29 mouse cellular contexts compared by ENCODE assay signal in genomic region chr9:96523148-96523547, GRCm38 (mm10). TPM values are rescaled to one million over a fixed set of nuclear protein-coding genes. Genes with fewer than 3 reads are reported as not detected.
DNase-seq lines count a peak whose midpoint lies in the region; ATAC-seq and TF ChIP-seq lines count a peak whose summit lies in the region.
"Had no signal": no experiment of that assay in that cellular context is flagged by ENCODE, and none has a peak within 500 bp of the region (broad histone marks: within the 10 kb centered on the region; RNA-seq: fewer than 3 reads in every experiment).

No protein-coding gene starts in this region.

- no peak for TF ChIP-seq EP300 in lung, postnatal 0 days (IDR thresholded peaks at IDR 0.05)

- POLR2A ChIA-PET in Patski (lab: Charles Lee) = interaction anchor here (0.6 kb wide), 1 partner anchor 315 kb away, joined by 5 read pairs; no protein-coding TSS in a partner anchor

- H3K4me3 ChIP-seq in kidney, postnatal 0 days (replicated peaks; ENCODE audit: low read depth, low read length) = no peak overlapping the region
- H3K4me3 ChIP-seq in lung, postnatal 0 days (ENCODE audit: low read depth, low read length) = no peak overlapping the region
- H3K4me3 ChIP-seq in forebrain, embryonic 12.5 days (replicated peaks) = no peak overlapping the region
- no peak overlapping the region for H3K4me3 ChIP-seq in forebrain, embryonic 13.5 days
- H3K4me3 ChIP-seq: embryonic facial prominence, embryonic 13.5 days; erythroblast, embryonic 14.5 days; heart, embryonic 12.5 days; hindbrain, embryonic 10.5 days; limb, embryonic 12.5 days; liver, embryonic 13.5 days; neural tube, embryonic 15.5 days had no signal

- H3K9me3 ChIP-seq in kidney, postnatal 0 days (replicated peaks; ENCODE audit: low read length) = no peaks in the 10 kb centered on the region
- no peaks in the 10 kb centered on the region for H3K9me3 ChIP-seq in lung, postnatal 0 days (ENCODE audit: low read length)
- H3K9me3 ChIP-seq in forebrain, embryonic 12.5 days = no peaks in the 10 kb centered on the region
- 0 out of 2 replicates have a peak, but pooled peaks cover 4% of the 10 kb centered on the region for H3K9me3 ChIP-seq in forebrain, embryonic 13.5 days (replicated peaks)
- H3K9me3 ChIP-seq: embryonic facial prominence, embryonic 13.5 days; heart, embryonic 12.5 days; hindbrain, embryonic 10.5 days; limb, embryonic 12.5 days; liver, embryonic 13.5 days; neural tube, embryonic 15.5 days had no signal

- WGBS in kidney, postnatal 0 days = 91% methylated on average over 5 of the region's 5 CpGs
- 87% methylated on average over 5 of the region's 5 CpGs for WGBS in lung, postnatal 0 days
- WGBS in forebrain, embryonic 12.5 days = 90% methylated on average over 5 of the region's 5 CpGs
- WGBS in forebrain, embryonic 13.5 days = 89% methylated on average over 5 of the region's 5 CpGs

- H3K36me3 ChIP-seq in kidney, postnatal 0 days (ENCODE audit: insufficient read depth, low read length) = no peaks in the 10 kb centered on the region
- H3K36me3 ChIP-seq in lung, postnatal 0 days (ENCODE audit: insufficient read depth, low read length) = no peaks in the 10 kb centered on the region
- H3K36me3 ChIP-seq in forebrain, embryonic 12.5 days (replicated peaks) = no peaks in the 10 kb centered on the region
- no peaks in the 10 kb centered on the region for H3K36me3 ChIP-seq in forebrain, embryonic 13.5 days (ENCODE audit: poor library complexity, severe bottlenecking)
- H3K36me3 ChIP-seq: embryonic facial prominence, embryonic 13.5 days; heart, embryonic 12.5 days; hindbrain, embryonic 10.5 days; limb, embryonic 12.5 days; liver, embryonic 13.5 days; neural tube, embryonic 15.5 days had no signal

- TF ChIP-seq CTCF in kidney, postnatal 0 days (IDR thresholded peaks at IDR 0.05; ENCODE audit: low read depth) = peak; percentile 32; the same call in 1 of the 2 replicates
- TF ChIP-seq CTCF in lung, postnatal 0 days (IDR thresholded peaks at IDR 0.05) = 0 out of 2 replicates have a peak, but pooled peaks have one; percentile 11
- peak; percentile 51 for TF ChIP-seq CTCF in Patski (IDR thresholded peaks at IDR 0.05)

- no peak overlapping the region for H3K4me2 ChIP-seq in kidney, postnatal 0 days (ENCODE audit: low read length)
- no peak overlapping the region for H3K4me2 ChIP-seq in lung, postnatal 0 days (replicated peaks; ENCODE audit: low read depth, low read length)
- no peak overlapping the region for H3K4me2 ChIP-seq in forebrain, embryonic 12.5 days
- no peak overlapping the region for H3K4me2 ChIP-seq in forebrain, embryonic 13.5 days
- H3K4me2 ChIP-seq: embryonic facial prominence, embryonic 13.5 days; heart, embryonic 12.5 days; limb, embryonic 12.5 days; liver, embryonic 13.5 days; midbrain, embryonic 11.5 days; neural tube, embryonic 15.5 days had no signal

- no peak overlapping the region for H3K27ac ChIP-seq in kidney, postnatal 0 days
- no peak overlapping the region for H3K27ac ChIP-seq in lung, postnatal 0 days (ENCODE audit: low read length)
- no peak overlapping the region for H3K27ac ChIP-seq in forebrain, embryonic 12.5 days
- H3K27ac ChIP-seq in forebrain, embryonic 13.5 days = no peak overlapping the region
- H3K27ac ChIP-seq: embryonic facial prominence, embryonic 13.5 days; hindbrain, embryonic 10.5 days; limb, embryonic 12.5 days; liver, embryonic 13.5 days; neural tube, embryonic 15.5 days had no signal

- H3K4me1 ChIP-seq in kidney, postnatal 0 days (replicated peaks; ENCODE audit: insufficient read depth, low read length) = no peaks in the 10 kb centered on the region
- H3K4me1 ChIP-seq in lung, postnatal 0 days (ENCODE audit: insufficient read depth, low read depth, low read length) = no peaks in the 10 kb centered on the region
- H3K4me1 ChIP-seq in forebrain, embryonic 12.5 days = 0 out of 2 replicates have a peak, but pooled peaks cover 5% of the 10 kb centered on the region
- peaks cover 5% of the 10 kb centered on the region; the same call in 1 of the 2 replicates for H3K4me1 ChIP-seq in forebrain, embryonic 13.5 days
- H3K4me1 ChIP-seq: embryonic facial prominence, embryonic 13.5 days; heart, embryonic 12.5 days had no signal

- DNase-seq in kidney, postnatal 0 days (ENCODE audit: low spot score) = no peak
- no peak for DNase-seq in kidney, adult 18-20 months
- no peak for DNase-seq in lung, postnatal 0 days (ENCODE audit: low spot score)
- no peak for DNase-seq in lung, postnatal 14 days
- DNase-seq in Patski (ENCODE audit: low read depth, low spot score) = no peak
- DNase-seq: adrenal gland, postnatal 10 days; cerebellum, adult 2 months; cerebellum, postnatal 36 days; embryo, embryonic 11 days; heart, postnatal 10 days; liver, embryonic 13.5 days; right cerebral cortex, adult 18-20 months had no signal

- H3K9ac ChIP-seq in kidney, postnatal 0 days (ENCODE audit: low read depth, low read length) = no peak overlapping the region
- H3K9ac ChIP-seq in lung, postnatal 0 days (replicated peaks; ENCODE audit: low read depth) = no peak overlapping the region
- no peak overlapping the region for H3K9ac ChIP-seq in forebrain, embryonic 12.5 days
- no peak overlapping the region for H3K9ac ChIP-seq in forebrain, embryonic 13.5 days
- H3K9ac ChIP-seq: embryonic facial prominence, embryonic 13.5 days; heart, embryonic 12.5 days; limb, embryonic 12.5 days; liver, embryonic 13.5 days; neural tube, embryonic 15.5 days had no signal

- ATAC-seq in kidney, postnatal 0 days (replicated peaks; ENCODE audit: low FRiP score, low read depth) = no peak
- no peak for ATAC-seq in lung, postnatal 0 days
- ATAC-seq in Patski = no peak
- ATAC-seq in forebrain, embryonic 12.5 days (ENCODE audit: low FRiP score) = no peak
- ATAC-seq in forebrain, embryonic 13.5 days = no peak
- ATAC-seq: forebrain, embryonic 14.5 days; hindbrain, embryonic 16.5 days; intestine, embryonic 16.5 days had no signal

- in situ Hi-C loops in Patski (cut with MboI; ENCODE audit: low pct_unique_long_range_greater_than_20kb) = no loop called here

- CTCF ChIA-PET in Patski (lab: Charles Lee) = interaction anchor here (1.5 to 1.6 kb wide), 3 partner anchors 12 to 26 kb away, joined by 3 to 5 read pairs (median 3); no protein-coding TSS in a partner anchor

- H3K27me3 ChIP-seq in kidney, postnatal 0 days (ENCODE audit: insufficient read depth, low read length) = no peaks in the 10 kb centered on the region
- no peaks in the 10 kb centered on the region for H3K27me3 ChIP-seq in lung, postnatal 0 days (replicated peaks; ENCODE audit: insufficient read depth, low read length)
- no peaks in the 10 kb centered on the region for H3K27me3 ChIP-seq in Patski
- peaks cover 3% of the 10 kb centered on the region; the same call in 1 of the 2 replicates for H3K27me3 ChIP-seq in forebrain, embryonic 12.5 days
- no peaks in the 10 kb centered on the region for H3K27me3 ChIP-seq in forebrain, embryonic 13.5 days
- H3K27me3 ChIP-seq: embryonic facial prominence, embryonic 13.5 days; heart, embryonic 12.5 days; limb, embryonic 12.5 days; liver, embryonic 13.5 days; neural tube, embryonic 15.5 days had no signal

RNA-seq across cellular contexts. Expression of gene Gm28729, which starts 1.9 kb away (rescaled TPM):
- 0.09 TPM in 1 of 2 replicates, not detected in the other for polyA plus RNA-seq in kidney, postnatal 0 days (2015; fragmentation: Nextera tagmentation; extraction: Ambion mirVana)
- 2.7 and 4.4 TPM in 2 replicates for polyA plus RNA-seq in lung, postnatal 0 days (2015; fragmentation: Nextera tagmentation; extraction: Ambion mirVana)
- polyA plus RNA-seq in Patski (2021) = not detected
- 0.13 and 0.15 TPM in 2 replicates for polyA plus RNA-seq in forebrain, embryonic 12.5 days (2016; fragmentation: Nextera tagmentation; extraction: Ambion mirVana)
- polyA plus RNA-seq in forebrain, embryonic 13.5 days (2015; fragmentation: Nextera tagmentation; extraction: Ambion mirVana) = 0.10 and 0.14 TPM in 2 replicates
- polyA plus RNA-seq: C2C12; embryonic facial prominence, embryonic 13.5 days; erythroblast, embryonic 14.5 days; heart, embryonic 12.5 days; intestine, embryonic 16.5 days; kidney, embryonic 16.5 days; limb, embryonic 12.5 days; liver, embryonic 13.5 days; midbrain, embryonic 11.5 days; neural tube, embryonic 15.5 days; small intestine, adult 2 months; stomach, embryonic 16.5 days; thymus, postnatal 0 days had no signal

RNA-seq across cellular contexts. Expression of gene Rnf7, which starts 44.7 kb away (rescaled TPM):
- 241 and 255 TPM in 2 replicates for polyA plus RNA-seq in kidney, postnatal 0 days (2015; fragmentation: Nextera tagmentation; extraction: Ambion mirVana)
- polyA plus RNA-seq in lung, postnatal 0 days (2015; fragmentation: Nextera tagmentation; extraction: Ambion mirVana) = 160 and 168 TPM in 2 replicates
- 152 TPM for polyA plus RNA-seq in Patski (2021)
- 231 and 238 TPM in 2 replicates for polyA plus RNA-seq in forebrain, embryonic 12.5 days (2016; fragmentation: Nextera tagmentation; extraction: Ambion mirVana)
- polyA plus RNA-seq in forebrain, embryonic 13.5 days (2015; fragmentation: Nextera tagmentation; extraction: Ambion mirVana) = 235 and 239 TPM in 2 replicates
